Mouse (Mus musculus) brain, embryonic 18.5 days (tissue): Measurements from ENCODE around the gene Phb2.
"Not testable (repeated sequence)": the region's sequence is repeated elsewhere in the genome, so short reads cannot be mapped to it uniquely, and the experiment has no call there.

Experiments
- DNase-seq: peaks from one replicate; pipeline ENCODE4 v3.0.0-alpha.2; 2012; ENCODE audit warnings: low read depth, low spot score

Phb2 gene

DNA sequence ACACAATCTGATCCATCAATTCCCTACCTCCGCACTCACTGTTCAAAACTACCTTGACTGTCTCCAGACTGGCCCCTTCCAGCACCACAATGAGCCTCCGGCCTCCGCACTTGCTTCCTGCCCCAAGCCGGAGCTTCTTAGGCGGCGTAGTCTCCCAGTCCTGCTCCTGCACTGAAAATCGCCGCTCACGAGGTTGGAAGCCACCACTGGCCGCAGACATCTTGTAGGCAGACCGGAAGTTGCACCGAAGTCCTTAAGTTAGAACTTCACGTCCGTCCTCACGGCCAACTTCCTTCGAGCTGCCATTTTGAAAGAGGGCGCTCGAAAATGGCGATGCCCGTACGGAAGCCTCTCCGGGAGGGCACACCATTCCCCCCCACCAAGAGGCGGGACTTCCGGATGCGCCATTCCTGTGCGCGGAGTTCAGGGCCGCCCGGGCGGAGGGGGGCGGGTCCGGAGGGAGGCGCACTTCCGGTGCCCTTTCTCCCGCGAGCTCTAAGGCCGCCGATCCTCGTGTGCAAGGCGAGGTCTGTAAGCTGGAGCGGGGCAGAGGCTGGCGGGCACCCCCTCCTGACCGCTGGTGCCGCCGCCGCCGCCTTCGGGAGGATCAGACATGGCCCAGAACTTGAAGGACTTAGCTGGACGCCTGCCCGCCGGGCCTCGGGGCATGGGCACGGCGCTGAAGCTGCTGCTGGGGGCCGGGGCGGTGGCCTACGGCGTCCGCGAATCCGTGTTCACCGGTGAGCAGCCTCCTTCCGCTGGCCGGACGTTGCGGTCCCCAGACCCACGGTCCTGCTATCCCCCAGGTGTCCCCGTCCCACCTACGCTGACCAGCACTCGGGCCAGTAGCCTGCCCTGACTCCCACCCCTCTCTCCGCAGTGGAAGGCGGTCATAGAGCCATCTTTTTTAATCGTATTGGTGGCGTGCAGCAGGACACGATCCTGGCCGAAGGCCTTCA is at the start of gene Phb2, which contains the start of gene Emg1:
Gene Phb2, plus strand, starts transcription at position 513 of the 959 bp plus-strand sequence.
Gene Emg1, minus strand, starts transcription at position 355 of the 959 bp plus-strand sequence.
- peak; percentile 96 for DNase-seq

DNA sequence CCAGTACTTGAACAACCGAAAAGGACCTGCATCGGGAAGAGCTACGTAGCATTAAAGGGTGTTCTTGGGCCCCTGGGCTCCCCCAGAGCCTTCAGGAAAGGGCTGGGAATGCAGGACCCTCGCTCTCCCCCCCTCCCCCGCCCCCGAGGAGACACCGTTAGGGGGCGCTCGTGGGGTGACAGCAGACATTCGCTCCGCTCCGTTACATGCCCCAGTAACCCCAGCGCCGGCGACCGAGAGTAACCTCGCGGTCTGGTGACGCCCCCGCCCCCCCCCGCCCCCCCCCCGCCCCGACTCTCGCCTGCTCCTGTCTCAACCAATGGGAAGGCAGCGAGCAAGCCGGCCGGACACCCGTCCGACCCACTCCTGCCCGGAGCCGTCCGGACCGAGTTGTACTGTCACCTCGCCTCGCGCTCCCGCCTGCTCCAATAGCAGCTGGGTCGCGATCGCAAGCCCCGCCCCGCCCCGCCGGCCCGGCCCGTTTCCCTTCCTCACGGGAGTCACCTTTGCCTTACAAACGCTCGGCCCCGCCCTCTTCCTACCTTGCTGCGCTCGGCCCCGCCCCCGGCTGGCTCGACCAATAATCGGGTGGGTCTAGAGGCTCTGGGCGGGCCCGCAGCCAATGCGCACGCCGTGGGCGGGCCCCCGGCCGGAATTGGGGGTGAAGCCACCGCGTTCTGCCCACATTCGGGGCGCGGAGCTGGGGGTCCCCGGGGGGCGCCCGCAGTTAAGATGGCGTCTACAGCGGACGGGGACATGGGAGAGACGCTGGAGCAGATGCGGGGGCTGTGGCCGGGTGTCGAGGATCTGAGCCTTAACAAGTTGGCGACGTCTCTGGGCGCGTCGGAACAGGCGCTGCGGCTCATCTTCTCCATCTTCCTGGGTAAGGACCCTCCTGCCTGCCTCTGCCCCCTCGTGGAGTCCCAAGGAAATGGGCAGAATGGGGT is 49.4 kb upstream of the Phb2 start, which contains the start of gene Lpcat3:
Gene Lpcat3, plus strand, starts transcription at position 551 of the 947 bp plus-strand sequence.
- DNase-seq: peak; percentile 90

DNA sequence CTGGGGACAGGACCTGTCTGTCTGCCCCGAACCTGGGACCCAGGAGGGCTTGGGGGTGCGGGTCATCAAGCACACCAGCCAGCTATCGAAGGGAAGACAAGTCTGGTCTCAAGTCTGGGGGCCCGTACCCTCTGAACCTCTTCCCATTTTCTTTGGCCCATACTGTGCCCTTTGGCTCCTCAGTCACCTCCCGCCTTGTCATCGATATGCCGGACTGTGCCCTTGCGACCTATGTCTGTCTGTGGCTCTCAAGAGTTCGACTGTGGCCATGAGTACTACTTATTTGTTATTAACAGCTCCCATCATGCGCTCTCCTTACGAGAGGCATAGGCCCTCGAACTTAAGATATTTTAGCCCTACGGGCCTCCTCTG is 48.7 kb upstream of the Phb2 start:
- DNase-seq: no peak

DNA sequence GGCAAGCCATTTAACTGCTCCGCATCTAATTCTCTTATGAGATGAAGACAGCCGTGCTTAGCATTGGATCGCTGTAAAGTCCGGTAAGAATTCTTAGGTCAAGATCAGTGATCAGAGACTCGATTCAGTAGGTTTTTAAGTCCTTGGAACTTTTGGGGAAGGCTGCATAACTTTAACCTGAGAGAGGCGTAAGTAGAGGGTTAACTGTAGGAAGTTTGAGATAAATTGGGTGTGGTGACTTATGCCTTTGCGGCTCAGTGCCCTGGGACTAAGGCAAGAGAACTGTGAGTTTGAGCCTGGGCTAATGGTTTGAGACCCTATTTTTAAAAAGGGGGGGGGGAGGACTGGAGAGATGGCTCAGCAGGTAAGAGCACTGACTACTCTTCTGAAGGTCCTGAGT is 47.9 kb upstream of the Phb2 start:
- DNase-seq: no peak

DNA sequence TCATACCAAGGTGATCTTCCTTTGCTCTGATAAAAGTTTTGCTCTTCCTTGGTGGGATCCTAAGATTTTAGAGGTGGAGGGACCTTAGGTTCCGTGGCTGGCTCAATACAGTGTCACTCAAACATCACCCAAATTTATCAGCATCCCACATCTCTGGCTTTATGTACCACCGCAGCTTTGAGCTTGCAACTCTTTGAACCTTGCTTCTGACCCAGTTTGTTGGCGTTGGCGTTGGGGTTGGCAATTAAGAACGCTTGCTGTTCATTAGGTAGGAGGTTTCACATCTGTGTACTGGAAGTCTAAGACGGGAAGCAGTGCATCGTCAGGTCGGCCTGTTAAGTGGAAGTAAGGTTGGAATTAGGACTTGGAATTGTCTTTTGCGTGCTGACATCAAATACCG is 47.1 kb upstream of the Phb2 start:
- no peak for DNase-seq

DNA sequence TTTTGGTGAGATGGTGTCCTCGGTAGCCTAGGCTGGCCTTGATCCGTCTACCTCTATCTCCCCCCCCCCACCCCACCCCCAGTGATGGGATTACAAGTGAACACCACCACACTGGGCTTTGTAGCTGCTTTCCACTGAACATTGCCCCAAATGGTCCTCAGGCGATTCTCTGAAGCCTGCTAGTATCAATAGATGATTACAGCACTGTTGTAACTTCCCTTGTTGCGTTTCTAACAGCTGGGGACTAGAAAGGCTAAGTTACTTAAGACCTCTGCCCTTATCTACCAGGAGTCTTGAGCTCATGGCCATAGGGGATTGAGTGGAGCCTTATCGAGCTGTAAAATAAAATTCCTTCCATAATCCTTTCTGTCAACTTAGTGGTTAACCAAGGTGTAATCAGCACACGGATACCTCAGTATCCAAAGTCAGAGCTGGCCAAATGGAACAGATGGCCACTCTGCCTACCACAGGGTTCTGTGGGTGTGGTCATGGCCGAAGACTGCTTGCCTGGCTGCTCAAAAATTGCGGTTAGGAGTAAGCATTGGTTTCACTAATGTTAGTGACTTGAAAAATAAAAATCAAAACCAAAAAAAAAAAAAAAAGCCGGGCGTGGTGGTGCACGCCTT is 42.8 kb upstream of the Phb2 start:
- DNase-seq: no peak

DNA sequence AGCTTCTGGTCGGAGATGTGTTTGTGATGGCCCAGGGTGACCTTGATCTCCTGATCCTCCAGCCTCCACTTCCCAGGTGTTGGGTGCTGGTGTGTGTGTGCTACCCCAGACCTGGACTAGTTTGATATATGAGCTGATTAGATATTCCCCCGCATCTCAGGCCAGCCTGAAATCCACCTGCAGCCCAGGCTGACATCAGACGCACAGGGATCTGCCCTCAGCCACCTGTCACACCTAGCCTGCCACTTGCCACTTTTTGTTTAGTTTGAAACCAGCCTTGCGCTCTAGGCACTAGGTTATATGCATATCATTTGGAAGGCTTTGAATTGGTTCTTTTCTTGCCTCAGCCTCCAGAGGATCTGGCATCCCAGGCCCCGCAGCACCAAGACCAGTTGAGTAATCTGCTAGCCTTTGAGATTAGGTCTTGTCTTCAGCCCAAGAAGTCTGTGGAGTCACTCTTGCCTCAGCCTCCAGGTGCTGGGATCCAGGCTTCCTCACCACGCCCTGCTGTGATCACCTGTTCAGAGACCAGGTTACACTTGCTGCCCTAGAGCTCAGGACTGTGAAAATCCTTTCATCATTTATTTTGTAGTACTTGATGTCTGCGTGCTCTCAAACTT is 41.7 kb upstream of the Phb2 start:
- no peak for DNase-seq

DNA sequence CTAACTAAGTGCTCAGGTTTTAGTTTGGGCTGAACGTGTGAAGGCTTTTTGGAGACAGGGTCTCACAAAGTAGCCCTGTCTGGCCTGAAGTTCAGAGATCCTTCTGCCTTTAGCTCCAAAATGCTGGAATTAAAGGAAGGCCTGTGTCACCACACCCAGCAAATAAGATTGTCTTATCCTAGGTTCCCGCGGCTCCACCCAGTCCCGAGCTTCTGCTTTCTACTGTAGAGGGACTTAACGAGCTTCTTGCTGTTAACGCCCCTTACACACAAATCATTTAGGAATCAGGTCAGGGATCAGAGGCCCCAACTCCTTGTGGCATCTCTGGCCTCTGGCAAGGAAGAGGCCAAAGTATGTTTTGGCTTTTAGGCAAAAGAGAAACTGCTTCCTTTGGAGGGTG is 40.0 kb upstream of the Phb2 start:
- DNase-seq: no peak

DNA sequence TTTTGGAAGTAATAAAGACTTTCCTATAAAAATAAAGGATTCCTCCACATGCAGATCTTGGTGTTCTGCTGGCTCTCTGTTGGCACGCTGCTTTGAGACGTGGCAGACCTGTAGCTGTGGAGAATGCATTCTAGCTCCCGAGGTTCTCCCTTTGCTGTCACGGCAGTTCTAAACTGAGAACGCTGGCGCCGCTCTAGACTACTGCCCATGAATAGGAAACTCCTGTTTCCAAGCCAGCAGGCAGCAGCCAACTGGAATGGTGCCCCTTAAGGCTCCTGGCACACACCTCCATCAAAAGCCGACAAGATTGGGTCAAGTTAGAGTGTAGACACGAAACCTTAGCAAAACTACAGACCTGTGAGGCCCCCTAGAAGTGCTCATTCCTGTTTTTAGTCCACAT is 38.5 kb upstream of the Phb2 start:
- no peak for DNase-seq

DNA sequence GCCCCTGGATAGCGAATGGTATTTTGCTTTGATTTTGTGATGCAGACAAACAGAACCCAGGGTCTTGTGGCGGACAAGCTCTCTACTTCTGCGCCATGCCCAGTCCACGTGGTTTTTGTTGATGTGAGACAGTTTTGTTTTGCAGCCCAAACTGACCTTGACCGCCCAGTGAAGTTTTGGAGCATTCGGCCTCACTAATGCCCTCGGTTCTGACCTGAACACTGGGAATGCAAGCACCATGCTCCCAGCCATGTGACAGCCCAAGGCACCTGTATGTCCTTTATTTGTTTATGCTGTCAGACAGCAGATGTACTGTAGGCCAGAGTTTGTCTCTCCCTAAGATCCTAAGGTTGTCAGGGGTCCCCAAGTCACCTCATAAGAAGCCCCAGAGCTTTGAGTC is 37.5 kb upstream of the Phb2 start:
- no peak for DNase-seq

DNA sequence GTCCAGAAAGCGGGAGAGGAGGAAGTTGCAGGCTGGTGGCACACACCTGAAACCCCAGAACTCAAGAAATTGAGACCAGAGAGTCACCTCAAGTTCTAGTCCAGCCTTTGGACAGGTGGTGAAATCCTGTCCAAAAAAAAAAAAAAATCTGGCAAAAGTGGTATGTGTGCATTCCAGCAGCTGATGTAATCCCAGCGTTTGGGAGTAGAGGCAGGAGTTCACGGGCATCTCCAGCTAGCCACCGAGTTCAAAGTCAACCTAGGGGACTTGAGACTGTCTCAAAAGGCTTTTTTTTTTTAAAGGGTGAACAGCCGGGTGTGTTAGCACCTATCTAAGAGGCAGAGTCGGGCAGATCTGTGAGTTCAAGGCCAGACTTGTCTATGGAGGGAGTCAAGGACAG is 36.0 kb upstream of the Phb2 start:
- no peak for DNase-seq

DNA sequence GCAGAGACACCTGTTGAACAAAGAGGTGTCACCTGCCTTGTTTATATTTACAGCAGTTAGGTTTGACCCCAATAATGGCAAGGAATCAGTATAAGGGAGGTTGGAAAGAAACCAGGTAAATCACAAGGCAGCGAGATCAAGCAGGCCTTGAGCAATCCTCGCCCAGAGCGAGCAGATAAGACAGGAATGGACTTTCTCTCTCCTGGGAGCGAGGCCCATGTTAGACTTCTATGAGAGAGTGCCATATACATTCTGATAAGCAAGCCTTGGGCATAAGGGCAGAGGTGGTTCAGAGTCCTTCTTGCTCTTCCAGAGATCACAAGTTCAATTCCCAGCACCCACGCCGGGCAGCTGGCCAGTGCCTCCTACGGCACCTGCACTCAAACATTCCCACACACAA is 33.4 kb upstream of the Phb2 start:
- DNase-seq: no peak

DNA sequence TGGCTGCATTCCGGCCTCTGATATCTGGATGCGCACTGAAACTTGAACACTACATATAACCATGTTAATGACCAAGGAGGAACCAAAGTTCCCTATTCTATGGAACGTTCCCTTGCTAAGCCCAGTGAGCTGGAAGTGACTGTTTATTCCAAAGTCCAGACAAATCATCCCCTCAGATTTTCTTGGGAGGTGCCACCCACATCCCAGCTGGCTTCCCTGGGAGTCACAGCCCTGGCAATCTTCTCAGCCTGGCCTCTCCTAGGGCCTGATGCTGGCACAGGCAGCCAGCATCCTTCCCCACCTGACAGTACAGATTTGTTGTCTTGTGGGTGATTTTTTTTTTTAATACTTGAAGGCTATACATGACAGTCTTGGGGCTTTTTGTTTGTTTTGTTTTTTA is 32.6 kb upstream of the Phb2 start:
- no peak for DNase-seq

DNA sequence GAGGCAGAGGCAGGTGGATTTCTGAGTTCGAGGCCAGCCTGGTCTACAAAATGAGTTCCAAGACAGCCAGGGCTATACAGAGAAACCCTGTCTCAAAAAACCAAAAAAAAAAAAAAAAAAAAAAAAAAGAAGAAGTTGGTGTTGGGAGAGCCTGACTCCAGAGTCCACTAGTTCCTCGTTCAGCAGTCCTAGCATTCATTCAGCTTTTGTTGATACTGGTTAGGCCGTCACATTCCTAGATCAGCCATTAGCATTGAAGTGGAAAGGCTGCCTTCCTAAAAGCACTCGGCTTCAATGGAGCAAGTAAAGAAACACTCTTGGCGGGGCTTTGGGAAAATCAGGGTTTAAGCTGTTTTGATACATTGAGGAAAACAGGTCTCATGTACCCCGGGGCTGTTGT is 29.8 kb upstream of the Phb2 start:
- not testable (repeated sequence) for DNase-seq

DNA sequence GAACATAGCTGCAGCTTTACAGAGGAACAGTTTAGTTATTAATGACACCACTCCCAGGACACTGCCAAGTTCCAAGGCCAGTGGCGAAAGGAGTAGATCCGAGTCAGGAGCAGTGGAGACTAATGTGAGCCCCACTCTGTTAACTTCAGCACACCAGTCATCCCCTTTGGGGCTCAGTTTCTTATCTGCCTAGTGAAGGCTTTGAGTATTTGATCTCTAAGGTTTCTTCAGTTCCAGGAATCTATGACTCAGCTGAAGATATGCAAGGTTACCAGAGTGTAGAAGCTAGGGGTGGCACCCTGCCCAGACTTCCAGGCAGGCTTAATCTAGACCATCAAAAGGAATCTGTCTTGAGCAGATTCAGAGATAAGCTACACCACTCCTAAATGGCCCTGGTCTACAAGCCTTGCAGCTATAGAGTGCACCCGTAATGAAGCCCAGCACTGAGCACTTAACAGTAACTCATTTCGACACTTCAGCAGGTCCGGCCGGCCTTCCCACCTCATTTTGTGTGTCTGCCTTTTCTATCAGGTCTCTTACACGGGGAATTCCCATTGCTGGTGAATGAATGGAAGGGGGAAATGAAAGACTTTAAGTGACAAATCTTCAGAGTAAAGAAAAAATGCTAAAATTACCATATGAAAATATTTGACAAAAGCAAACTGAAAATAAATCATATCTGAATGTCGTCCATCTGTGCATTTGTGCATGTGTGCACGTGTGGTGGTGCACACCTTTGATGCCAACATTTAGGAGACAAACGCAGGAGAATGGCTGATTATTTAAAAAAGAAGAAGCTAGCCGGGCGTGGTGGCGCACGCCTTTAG is 28.3 kb upstream of the Phb2 start:
- no peak for DNase-seq

DNA sequence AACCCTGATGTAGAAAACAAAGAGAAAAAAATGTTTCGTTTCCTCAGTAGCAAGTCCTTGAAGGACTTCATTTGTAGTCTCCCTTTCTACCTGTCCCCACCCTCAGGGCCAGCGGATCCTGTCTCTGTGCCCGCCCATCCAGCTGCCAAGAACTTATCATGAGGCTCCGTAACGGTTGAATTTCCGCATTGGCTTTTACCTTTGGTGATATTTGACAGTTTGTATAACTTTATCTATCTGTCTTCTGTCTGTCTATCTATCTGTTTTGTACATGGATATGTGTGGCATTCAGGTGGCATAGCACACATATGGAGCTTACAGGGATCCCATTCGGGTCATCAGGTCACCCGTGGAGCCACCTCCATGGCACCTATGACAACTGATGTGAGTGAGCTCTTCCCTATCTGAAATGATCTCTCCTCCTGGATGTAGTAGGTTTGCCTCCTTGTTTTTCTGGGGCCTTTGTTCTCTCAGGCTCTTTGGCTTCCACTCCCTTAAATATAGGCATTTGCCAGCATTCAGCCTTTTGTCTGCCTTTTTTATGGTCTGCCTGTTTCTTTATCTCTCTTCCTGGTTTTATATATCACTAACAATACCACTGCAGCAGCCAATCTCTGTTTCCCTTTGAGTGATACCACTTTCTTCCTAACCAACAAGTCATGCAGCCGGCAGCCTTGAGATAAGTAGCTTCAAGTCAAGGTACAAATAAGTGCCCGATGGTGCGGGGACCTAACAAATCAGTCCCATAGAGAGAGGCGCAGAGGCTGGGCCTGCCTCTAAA is 26.3 kb upstream of the Phb2 start:
- DNase-seq: no peak

DNA sequence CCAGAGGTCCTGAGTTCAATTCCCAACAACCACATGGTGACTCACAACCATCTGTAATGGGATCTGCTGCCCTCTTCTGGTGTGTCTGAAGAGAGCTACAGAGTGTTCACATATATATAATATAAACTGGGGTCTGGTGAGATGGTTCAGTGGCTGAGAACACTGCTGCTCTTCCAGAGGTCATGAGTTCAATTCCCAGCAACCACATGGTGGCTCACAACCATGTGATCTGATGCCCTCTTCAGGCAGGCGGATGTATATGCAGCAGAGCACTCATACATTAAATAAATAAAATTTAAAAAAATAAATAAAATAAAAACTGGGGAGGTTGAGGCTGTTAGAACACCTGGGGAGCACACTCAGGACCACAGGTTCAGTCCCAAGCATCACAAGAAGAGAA is 25.5 kb upstream of the Phb2 start:
- not testable (repeated sequence) for DNase-seq

DNA sequence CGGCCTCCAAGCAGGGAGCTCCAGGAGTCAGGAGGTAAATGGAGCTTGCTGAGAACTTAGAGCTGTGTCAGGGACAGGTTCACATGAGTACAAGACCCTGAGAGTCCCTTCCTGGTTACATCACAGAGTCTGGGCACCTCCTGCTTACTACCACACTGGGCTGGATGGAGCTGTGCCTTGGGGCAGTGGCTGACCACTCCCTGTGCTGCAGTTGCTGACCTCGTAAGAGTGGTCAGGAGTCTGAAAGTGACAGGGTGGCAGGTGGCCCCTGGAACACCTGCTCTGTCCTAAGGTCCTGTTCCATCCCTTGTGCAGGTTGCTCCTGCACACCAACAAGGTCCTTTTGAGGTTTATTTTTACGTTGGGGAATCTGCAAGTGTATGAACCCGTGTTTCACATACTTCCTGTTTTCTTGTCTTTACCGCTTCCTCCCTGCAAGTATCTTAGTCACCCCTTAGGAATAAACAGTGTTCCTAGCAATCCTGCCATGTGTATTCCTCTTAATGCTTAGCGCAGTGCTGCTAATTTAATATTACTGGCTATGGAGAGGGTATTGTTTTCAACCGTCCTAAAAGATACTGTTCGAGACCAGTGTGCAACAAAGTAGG is 23.9 kb upstream of the Phb2 start:
- DNase-seq: no peak

DNA sequence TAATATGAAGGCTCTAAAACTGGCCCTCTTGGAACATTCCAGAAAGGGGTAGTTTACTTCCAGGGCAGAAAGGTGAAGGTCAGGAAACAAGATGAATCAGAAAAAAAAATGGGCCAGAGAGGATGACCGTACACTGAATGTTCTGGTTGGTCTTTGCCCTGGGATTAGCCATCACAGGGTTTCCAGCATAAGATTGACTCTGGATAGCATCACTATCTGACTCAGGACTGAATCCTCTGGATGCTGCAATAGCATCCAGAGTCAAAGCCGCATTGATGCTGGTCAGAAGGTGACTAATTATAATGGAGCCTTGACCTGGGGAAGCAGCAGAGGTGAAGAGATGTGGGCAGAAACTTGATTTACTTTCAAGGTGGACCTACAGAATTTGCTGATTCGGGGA is 23.1 kb upstream of the Phb2 start:
- DNase-seq: no peak
